Mouse (Mus musculus) kidney, postnatal 36 days (tissue): ENCODE data around the gene Arpc5l.

Source experiments
- DNase-seq, 2 experiments: peaks; one replicate each; pipeline ENCODE4 v3.0.0; 2021 to 2022; ENCODE audit warnings: mixed read lengths in 2 of 2

Arpc5l gene

GRCm38 (mm10) chr2:39004880-39005435, at the start of gene Arpc5l:
Arpc5l (plus strand) TSS chr2:39005348.
- peak; percentile 95 to 96 for DNase-seq

GRCm38 (mm10) chr2:38956062-38956461, 49.1 kb upstream of the Arpc5l start:
- DNase-seq, result no peak

GRCm38 (mm10) chr2:38957671-38958223, 47.4 kb upstream of the Arpc5l start:
- DNase-seq, result no peak

GRCm38 (mm10) chr2:38964198-38964597, 41.0 kb upstream of the Arpc5l start:
- no peak for DNase-seq

GRCm38 (mm10) chr2:38969650-38970049, 35.5 kb upstream of the Arpc5l start:
- DNase-seq, result no peak

GRCm38 (mm10) chr2:38970057-38970456, 35.1 kb upstream of the Arpc5l start:
- DNase-seq, result no peak

GRCm38 (mm10) chr2:38973223-38973622, 31.9 kb upstream of the Arpc5l start:
- peak in 1 of 2 experiments; percentile 11 for DNase-seq

- DNase-seq, result peak in 1 of 2 experiments; percentile 33
These were observed 31.4 kb upstream of the Arpc5l start for GRCm38 (mm10) chr2:38973701-38974100.

GRCm38 (mm10) chr2:38974171-38974570, 31.0 kb upstream of the Arpc5l start:
- DNase-seq, result no peak

GRCm38 (mm10) chr2:38975181-38975580, 30.0 kb upstream of the Arpc5l start:
- no peak for DNase-seq

GRCm38 (mm10) chr2:38975941-38976805, 29.0 kb upstream of the Arpc5l start:
- no peak for DNase-seq

GRCm38 (mm10) chr2:38977837-38978236, 27.3 kb upstream of the Arpc5l start:
- no peak for DNase-seq

GRCm38 (mm10) chr2:38983456-38983855, 21.7 kb upstream of the Arpc5l start:
- no peak for DNase-seq

- peak; percentile 30 to 62 for DNase-seq
These were observed 18.6 kb upstream of the Arpc5l start for GRCm38 (mm10) chr2:38986580-38986979.

- no peak for DNase-seq
These were observed 17.8 kb upstream of the Arpc5l start for GRCm38 (mm10) chr2:38987371-38987770.

- DNase-seq, result no peak
These were observed 17.2 kb upstream of the Arpc5l start for GRCm38 (mm10) chr2:38987803-38988510.

- DNase-seq, result no peak
These were observed 16.2 kb upstream of the Arpc5l start for GRCm38 (mm10) chr2:38988929-38989328.

GRCm38 (mm10) chr2:38992004-38992403, 13.1 kb upstream of the Arpc5l start:
- DNase-seq, result no peak

- peak; percentile 51 to 57 for DNase-seq
These were observed 12.7 kb upstream of the Arpc5l start for GRCm38 (mm10) chr2:38992452-38992851.

GRCm38 (mm10) chr2:38997386-38998374, 7.5 kb upstream of the Arpc5l start, which contains the start of gene Wdr38:
Wdr38 (plus strand) TSS chr2:38997476.
- peak; percentile 89 to 93 for DNase-seq

- DNase-seq, result no peak
These were observed 5.8 kb upstream of the Arpc5l start for GRCm38 (mm10) chr2:38999381-38999780.
